Mouse (Mus musculus) liver, embryonic 15.5 days (tissue): Measurements from ENCODE around the gene Aspdh. TPM values are rescaled to one million over a fixed set of nuclear protein-coding genes. Genes with fewer than 3 reads are reported as not detected.

Experiments used
- ATAC-seq: fragments of 200-750 bp; cut with Nextera tagmentation; 2 replicates; pipeline ENCODE4 v1.8.0; 2017; ENCODE audit warnings: moderate number of reproducible peaks, mild to moderate bottlenecking, moderate library complexity; ENCODE audit not compliant: insufficient read depth
- H3K27ac ChIP-seq: fragments of 300-500 bp; sonication (generic); replicated peaks from 2 replicates; pipeline ENCODE4 v1.5.1; 2015; ENCODE audit warnings: mild to moderate bottlenecking, inconsistent platforms
- H3K27me3 ChIP-seq: fragments of 300-500 bp; sonication (generic); 2 replicates; pipeline ENCODE4 v1.6.1; 2015; ENCODE audit warnings: mild to moderate bottlenecking, inconsistent platforms
- H3K36me3 ChIP-seq: fragments of 300-500 bp; sonication (generic); replicated peaks from 2 replicates; pipeline ENCODE4 v1.6.1; 2015; ENCODE audit warnings: moderate library complexity, mild to moderate bottlenecking, inconsistent platforms
- H3K4me1 ChIP-seq: fragments of 300-500 bp; sonication (generic); replicated peaks from 2 replicates; pipeline ENCODE4 v1.6.1; 2015; ENCODE audit warnings: inconsistent platforms
- H3K4me2 ChIP-seq: fragments of 300-500 bp; sonication (generic); 2 replicates; pipeline ENCODE4 v1.6.1; 2015; ENCODE audit warnings: moderate library complexity, mild to moderate bottlenecking, inconsistent platforms
- H3K4me3 ChIP-seq: fragments of 300-500 bp; sonication (generic); replicated peaks from 2 replicates; pipeline ENCODE4 v1.5.1; 2015; ENCODE audit warnings: mild to moderate bottlenecking, inconsistent platforms
- H3K9ac ChIP-seq: fragments of 300-500 bp; sonication (generic); 2 replicates; pipeline ENCODE4 v1.6.1; 2015; ENCODE audit warnings: moderate library complexity, mild to moderate bottlenecking, inconsistent platforms
- H3K9me3 ChIP-seq: fragments of 300-500 bp; sonication (generic); replicated peaks from 2 replicates; pipeline ENCODE4 v1.6.1; 2016; ENCODE audit warnings: inconsistent platforms
- WGBS: fragments of 180-500 bp; shearing (Covaris S2); methylation state at CpG from one replicate; pipeline ENCODE4 v1.1.7; 2015; ENCODE audit warnings: mixed read lengths; ENCODE audit not compliant: insufficient replicate concordance; 5-methylcytosine and 5-hydroxymethylcytosine counted together
- polyA plus RNA-seq: library from polyadenylated mRNA; unstranded; fragments of >200 nt; fragmentation: Nextera tagmentation; extraction: Ambion mirVana; gene quantifications from 2 replicates; pipeline ENCODE4 v1.2.1, GENCODE M21; 2015

The Aspdh gene
- polyA plus RNA-seq, 1 experiment from 2014 or later = 14.3 TPM

GRCm38 (mm10) chr7:44466888-44467311 lies 1.7 kb downstream of the Aspdh start:
- Histone ChIP-seq H3K4me1 (peaks cover 91% of the 10 kb centered on the region), H3K9ac (no peak overlapping the region), H3K27ac (peak overlapping the region; percentile 93), H3K27me3 (peaks cover 37% of the 10 kb centered on the region), H3K9me3 (no peaks in the 10 kb centered on the region), H3K4me3 (peak overlapping the region; percentile 82), H3K4me2 (peak overlapping the region; percentile 84), H3K36me3 (peaks cover 28% of the 10 kb centered on the region)
- 77% methylated on average over 16 of the region's 16 CpGs for WGBS
- no peak for ATAC-seq

- peaks cover 32% of the 10 kb centered on the region for H3K27me3 ChIP-seq
- under 1% methylated on average over 42 of the region's 42 CpGs for WGBS
- peaks cover 28% of the 10 kb centered on the region for H3K36me3 ChIP-seq
- no peaks in the 10 kb centered on the region for H3K9me3 ChIP-seq
- H3K4me2 ChIP-seq = peak within 1 kb of the TSS; percentile 84
- peak within 1 kb of the TSS; percentile 82 for H3K4me3 ChIP-seq
- peaks cover 96% of the 10 kb centered on the region for H3K4me1 ChIP-seq
- peak; percentile 86 for ATAC-seq
- peak within 1 kb of the TSS; percentile 84 for H3K9ac ChIP-seq
- peak within 1 kb of the TSS; percentile 93 for H3K27ac ChIP-seq
These were observed 2.7 kb downstream of the Aspdh start, which contains the start of gene Josd2 for GRCm38 (mm10) chr7:44467811-44468411. Gene Josd2 (plus strand): TSS chr7:44467980.

- Histone ChIP-seq H3K36me3 (peaks cover 28% of the 10 kb centered on the region), H3K4me2 (peak overlapping the region; percentile 84), H3K27ac (peak overlapping the region; percentile 93), H3K9ac (peak overlapping the region; percentile 84), H3K9me3 (no peaks in the 10 kb centered on the region), H3K4me3 (peak overlapping the region; percentile 82), H3K27me3 (peaks cover 30% of the 10 kb centered on the region), H3K4me1 (peaks cover 94% of the 10 kb centered on the region)
- ATAC-seq = peak; percentile 10; the same call in 1 of the 2 replicates
- 44% methylated on average over 15 of the region's 15 CpGs for whole genome bisulfite sequencing
These were observed 3.6 kb downstream of the Aspdh start for GRCm38 (mm10) chr7:44468644-44469285.

- Histone ChIP-seq H3K27ac (peak overlapping the region; percentile 93), H3K27me3 (peaks cover 30% of the 10 kb centered on the region), H3K9ac (peak overlapping the region; percentile 84), H3K4me3 (peak overlapping the region; percentile 82), H3K4me1 (peaks cover 91% of the 10 kb centered on the region), H3K4me2 (peak overlapping the region; percentile 84), H3K36me3 (peaks cover 28% of the 10 kb centered on the region), H3K9me3 (no peaks in the 10 kb centered on the region)
- WGBS = 53% methylated on average over 16 of the region's 16 CpGs
- peak; percentile 59 for ATAC-seq
These were observed 4.8 kb downstream of the Aspdh start for GRCm38 (mm10) chr7:44469677-44470675.

- Histone ChIP-seq H3K4me2 (peak overlapping the region; percentile 84), H3K27me3 (peaks cover 33% of the 10 kb centered on the region), H3K9me3 (no peaks in the 10 kb centered on the region), H3K9ac (peak overlapping the region; percentile 84; the same call in 1 of the 2 replicates), H3K36me3 (peaks cover 28% of the 10 kb centered on the region), H3K4me3 (peak overlapping the region; percentile 82), H3K4me1 (peaks cover 88% of the 10 kb centered on the region), H3K27ac (peak overlapping the region; percentile 93)
- ATAC-seq = no peak
- whole genome bisulfite sequencing = 72% methylated on average over 16 of the region's 16 CpGs
These were observed 5.8 kb downstream of the Aspdh start for GRCm38 (mm10) chr7:44470696-44471612.

- no peaks in the 10 kb centered on the region for H3K9me3 ChIP-seq
- peaks cover 44% of the 10 kb centered on the region for H3K27me3 ChIP-seq
- no peak overlapping the region for H3K4me2 ChIP-seq
- H3K9ac ChIP-seq = no peak overlapping the region; the same call in 1 of the 2 replicates
- no peak overlapping the region for H3K4me3 ChIP-seq
- ATAC-seq = no peak
- H3K4me1 ChIP-seq = peaks cover 77% of the 10 kb centered on the region
- H3K36me3 ChIP-seq = peaks cover 28% of the 10 kb centered on the region
- 53% methylated on average over 6 of the region's 6 CpGs for WGBS
- peak overlapping the region; percentile 93 for H3K27ac ChIP-seq
These were observed 6.8 kb downstream of the Aspdh start for GRCm38 (mm10) chr7:44471880-44472557.

GRCm38 (mm10) chr7:44472558-44472885 lies 7.3 kb downstream of the Aspdh start:
- Histone ChIP-seq H3K27me3 (peaks cover 49% of the 10 kb centered on the region), H3K4me3 (no peak overlapping the region), H3K9ac (0 out of 2 replicates have a peak overlapping the region, but pooled peaks have one; percentile 36), H3K27ac (no peak overlapping the region), H3K9me3 (no peaks in the 10 kb centered on the region), H3K4me2 (no peak overlapping the region), H3K36me3 (peaks cover 28% of the 10 kb centered on the region), H3K4me1 (peaks cover 72% of the 10 kb centered on the region)
- WGBS = 30% methylated on average over 1 of the region's 1 CpGs
- no peak for ATAC-seq

GRCm38 (mm10) chr7:44472961-44473646 lies 7.9 kb downstream of the Aspdh start:
- H3K4me1 ChIP-seq = peaks cover 70% of the 10 kb centered on the region
- no peak for ATAC-seq
- peaks cover 55% of the 10 kb centered on the region for H3K27me3 ChIP-seq
- H3K27ac ChIP-seq = no peak overlapping the region
- H3K9ac ChIP-seq = peak overlapping the region; percentile 36; the same call in 1 of the 2 replicates
- H3K4me3 ChIP-seq = no peak overlapping the region
- 37% methylated on average over 9 of the region's 9 CpGs for WGBS
- H3K9me3 ChIP-seq = no peaks in the 10 kb centered on the region
- H3K36me3 ChIP-seq = peaks cover 28% of the 10 kb centered on the region
- 0 out of 2 replicates have a peak overlapping the region, but pooled peaks have one; percentile 9 for H3K4me2 ChIP-seq

- no peak overlapping the region for H3K9ac ChIP-seq
- 23% methylated on average over 4 of the region's 4 CpGs for whole genome bisulfite sequencing
- no peak overlapping the region for H3K4me2 ChIP-seq
- H3K9me3 ChIP-seq = no peaks in the 10 kb centered on the region
- H3K4me3 ChIP-seq = no peak overlapping the region
- peaks cover 66% of the 10 kb centered on the region for H3K4me1 ChIP-seq
- no peak overlapping the region; the same call in 1 of the 2 replicates for H3K27ac ChIP-seq
- no peak for ATAC-seq
- H3K27me3 ChIP-seq = peaks cover 68% of the 10 kb centered on the region
- H3K36me3 ChIP-seq = peaks cover 24% of the 10 kb centered on the region
These were observed 9.2 kb downstream of the Aspdh start for GRCm38 (mm10) chr7:44474419-44474818.
